Mouse (Mus musculus) layer of hippocampus, adult 8-10 months (tissue): Measurements from ENCODE around the gene Nsd1. TPM values are rescaled to one million over a fixed set of nuclear protein-coding genes. Genes with fewer than 3 reads are reported as not detected.

Source experiments
- DNase-seq, 2 experiments: peaks; one replicate each; pipeline ENCODE4 v3.0.0; 2022; ENCODE audit warnings: low spot score in 2 of 2
- total RNA-seq, 4 experiments: library from RNA; stranded (reverse); gene quantifications; 2 replicates each; pipeline ENCODE4 v1.2.4; 2022

The Nsd1 gene
- total RNA-seq, 4 experiments from 2014 or later: 107 to 141 (median 129) TPM

GRCm38 (mm10) chr13:55329109-55329682 lies 119.6 kb downstream of the Nsd1 start:
- DNase-seq: no peak

- DNase-seq: peak; percentile 60 to 73
These were observed 120.3 kb downstream of the Nsd1 start, which contains the start of gene Mxd3 for GRCm38 (mm10) chr13:55329683-55330566. TSS of gene Mxd3 (minus strand) at chr13:55329823.

GRCm38 (mm10) chr13:55330567-55331400 lies 121.2 kb downstream of the Nsd1 start:
- DNase-seq: no peak

- no peak for DNase-seq
These were observed 122.7 kb downstream of the Nsd1 start for GRCm38 (mm10) chr13:55332331-55332730.

- no peak for DNase-seq
These were observed 126.1 kb downstream of the Nsd1 start for GRCm38 (mm10) chr13:55335701-55336100.

GRCm38 (mm10) chr13:55337341-55337975 lies 127.9 kb downstream of the Nsd1 start:
- DNase-seq: no peak

GRCm38 (mm10) chr13:55338131-55339054 lies 128.8 kb downstream of the Nsd1 start:
- DNase-seq: no peak

GRCm38 (mm10) chr13:55339259-55339658 lies 129.7 kb downstream of the Nsd1 start:
- no peak for DNase-seq

GRCm38 (mm10) chr13:55342469-55342868 lies 132.9 kb downstream of the Nsd1 start:
- DNase-seq: no peak

GRCm38 (mm10) chr13:55344286-55344685 lies 134.7 kb downstream of the Nsd1 start:
- peak; percentile 49 to 60 for DNase-seq

GRCm38 (mm10) chr13:55346745-55347144 lies 137.2 kb downstream of the Nsd1 start:
- DNase-seq: no peak

- DNase-seq: no peak
These were observed 151.6 kb downstream of the Nsd1 start for GRCm38 (mm10) chr13:55361145-55361544.

- no peak for DNase-seq
These were observed 152.4 kb downstream of the Nsd1 start for GRCm38 (mm10) chr13:55361974-55362452.

- DNase-seq: peak; percentile 98 to 99
These were observed 153.0 kb downstream of the Nsd1 start, which contains the start of gene Lman2 for GRCm38 (mm10) chr13:55362453-55363060. TSS of gene Lman2 (minus strand) at chr13:55362783.

Other genes starting within 250 kb of the Nsd1 start
- 1 to 10 TPM; 1.4 to 4.3 (median 2.5) TPM for gene Hk3, start 188.4 kb upstream of the Nsd1 start, total RNA-seq
- 10 to 100 TPM; 22.3 to 28.3 (median 25.1) TPM for gene Uimc1, start 109.5 kb upstream of the Nsd1 start, total RNA-seq
- gene Zfp346, start 104.5 kb upstream of the Nsd1 start, total RNA-seq: 10 to 100 TPM; 44.4 to 53.3 (median 51.5) TPM
- not detected for gene Gm17617, start 76.2 kb upstream of the Nsd1 start, total RNA-seq
- 1 to 10 TPM in 1 of 4 experiments, under 1 TPM in 3; 0.37 to 1.2 (median 0.59) TPM for gene Fgfr4, start 57.1 kb upstream of the Nsd1 start, total RNA-seq
- 100 to 1,000 TPM; 133 to 152 (median 139) TPM for gene Prelid1, start 110.7 kb downstream of the Nsd1 start, total RNA-seq
- gene Rab24, start 112.2 kb downstream of the Nsd1 start, total RNA-seq: 10 to 100 TPM; 75.4 to 84.1 (median 80.8) TPM
- gene Mxd3, start 120.0 kb downstream of the Nsd1 start, total RNA-seq: 1 to 10 TPM in 2 of 4 experiments, under 1 TPM in 2; 0.82 to 1.5 (median 1.0) TPM
- gene Lman2, start 153.0 kb downstream of the Nsd1 start, total RNA-seq: 10 to 100 TPM; 56.6 to 72.8 (median 65.0) TPM
- 10 to 100 TPM; 86.8 to 97.9 (median 95.0) TPM for gene Rgs14, start 159.9 kb downstream of the Nsd1 start, total RNA-seq
- gene Slc34a1, start 188.4 kb downstream of the Nsd1 start, total RNA-seq: not detected
- gene Pfn3, start 205.4 kb downstream of the Nsd1 start, total RNA-seq: not detected
- gene F12, start 217.0 kb downstream of the Nsd1 start, total RNA-seq: 1 to 10 TPM in 1 of 4 experiments, under 1 TPM in 2, not detected in 1; 0.43 to 1.5 (median 0.74) TPM
- 10 to 100 TPM; 61.4 to 74.2 (median 67.5) TPM for gene Grk6, start 235.3 kb downstream of the Nsd1 start, total RNA-seq